Mouse (Mus musculus) CH12.LX (cell line): ENCODE measurements at regions not wholly inside any gene's neighbourhood (a gene's known extent, or its start where the extent isn't known, plus 50 kb on each side); places are given as distances from the start of the nearest gene placed in this dataset.

ENCODE experiments used
- EP300 ChIP-seq: IDR thresholded peaks from 2 replicates; pipeline ENCODE4 v1.6.1; 2011; ENCODE audit warnings: low read length, improper control_type of control experiment
- JUND ChIP-seq: conservative IDR thresholded peaks from 2 replicates; pipeline ENCODE4 v1.6.1; 2011; ENCODE audit warnings: low read depth, low read length, improper control_type of control experiment
- POLR2A ChIP-seq: IDR thresholded peaks from 2 replicates; pipeline ENCODE4 v1.6.1; 2011; ENCODE audit warnings: low read depth, mild to moderate bottlenecking, improper control_type of control experiment, low read length
- UBTF ChIP-seq: IDR thresholded peaks from 2 replicates; pipeline ENCODE4 v1.6.1; 2012; ENCODE audit warnings: low read depth, mild to moderate bottlenecking, inconsistent platforms, low read length, improper control_type of control experiment, moderate library complexity
- ZC3H11A ChIP-seq: IDR thresholded peaks from 2 replicates; pipeline ENCODE4 v1.6.1; 2012; ENCODE audit warnings: low read depth, mild to moderate bottlenecking, inconsistent platforms, low read length, improper control_type of control experiment

DNA sequence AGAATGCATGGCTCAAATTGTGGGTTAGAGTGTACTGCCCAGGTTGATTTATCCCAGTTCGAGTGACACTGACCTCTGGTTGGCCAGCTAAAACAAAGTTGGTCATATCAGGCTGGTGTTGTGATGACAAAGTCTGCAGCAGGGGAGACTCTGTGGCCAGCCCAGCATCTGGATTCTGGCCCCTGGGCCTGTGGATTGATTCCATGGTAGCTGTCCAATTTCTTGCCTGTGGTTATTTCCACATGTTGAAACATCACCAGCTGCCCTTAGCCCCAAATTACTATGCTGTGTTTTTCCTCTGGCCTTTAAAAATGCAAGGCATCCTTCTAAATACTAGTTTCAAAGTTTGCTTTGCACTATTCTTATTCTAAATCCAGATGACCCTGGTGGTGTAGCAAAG, 346.8 kb upstream of the Gm21798 start:
- no peak for TF ChIP-seq UBTF
- no peak for TF ChIP-seq POLR2A
- TF ChIP-seq EP300 = no peak
- no peak for TF ChIP-seq ZC3H11A
- TF ChIP-seq JUND = no peak
